Mouse (Mus musculus): ENCODE measurements around the gene Fam240b. TPM values are rescaled to one million over a fixed set of nuclear protein-coding genes. Genes with fewer than 3 reads are reported as not detected.

Fam240b gene
- polyA plus RNA-seq (2015; fragmentation: Nextera tagmentation; extraction: Ambion mirVana) = not detected in 2 replicates

GRCm38 (mm10) chr13:64497692-64498091 is at the start of gene Fam240b:
Gene Fam240b, minus strand, starts transcription at chr13:64497792.
- ATAC-seq = no peak
- Histone ChIP-seq H3K27me3 (no peaks in the 10 kb centered on the region), H3K9me3 (no peaks in the 10 kb centered on the region), H3K9ac (replicated peaks) (no peak within 1 kb of the TSS), H3K4me3 (replicated peaks) (no peak within 1 kb of the TSS), H3K4me1 (replicated peaks) (no peaks in the 10 kb centered on the region), H3K36me3 (no peaks in the 10 kb centered on the region), H3K27ac (no peak within 1 kb of the TSS), H3K4me2 (replicated peaks) (no peak within 1 kb of the TSS)
- WGBS = 85% methylated on average over 6 of the region's 6 CpGs

- no peak overlapping the region for H3K4me2 ChIP-seq (replicated peaks)
- no peaks in the 10 kb centered on the region for H3K27me3 ChIP-seq
- peaks cover 8% of the 10 kb centered on the region; the same call in 1 of the 2 replicates for H3K4me1 ChIP-seq (replicated peaks)
- ATAC-seq = no peak; the same call in 1 of the 2 replicates
- 66% methylated on average over 5 of the region's 5 CpGs for WGBS
- no peak overlapping the region for H3K9ac ChIP-seq (replicated peaks)
- H3K36me3 ChIP-seq = no peaks in the 10 kb centered on the region
- no peaks in the 10 kb centered on the region for H3K9me3 ChIP-seq
- H3K4me3 ChIP-seq (replicated peaks) = no peak overlapping the region
- H3K27ac ChIP-seq = no peak overlapping the region
These were observed 32.5 kb upstream of the Fam240b start for GRCm38 (mm10) chr13:64530139-64530538.

- Histone ChIP-seq H3K27me3 (no peaks in the 10 kb centered on the region), H3K4me3 (replicated peaks) (no peak overlapping the region), H3K9ac (replicated peaks) (no peak overlapping the region), H3K4me2 (replicated peaks) (no peak overlapping the region), H3K27ac (no peak overlapping the region), H3K9me3 (no peaks in the 10 kb centered on the region), H3K4me1 (replicated peaks) (peaks cover 8% of the 10 kb centered on the region; the same call in 1 of the 2 replicates), H3K36me3 (no peaks in the 10 kb centered on the region)
- 71% methylated on average over 15 of the region's 15 CpGs for WGBS
- peak; percentile 83 for ATAC-seq
These were observed 29.1 kb upstream of the Fam240b start for GRCm38 (mm10) chr13:64526515-64527285.

GRCm38 (mm10) chr13:64514247-64514646 is 16.7 kb upstream of the Fam240b start:
- no peak overlapping the region for H3K4me2 ChIP-seq (replicated peaks)
- no peaks in the 10 kb centered on the region for H3K36me3 ChIP-seq
- no peak overlapping the region for H3K9ac ChIP-seq (replicated peaks)
- no peak overlapping the region for H3K4me3 ChIP-seq (replicated peaks)
- H3K27ac ChIP-seq = no peak overlapping the region
- H3K9me3 ChIP-seq = peaks cover 5% of the 10 kb centered on the region; the same call in 1 of the 2 replicates
- WGBS = 88% methylated on average over 2 of the region's 2 CpGs
- H3K27me3 ChIP-seq = no peaks in the 10 kb centered on the region
- ATAC-seq = no peak
- H3K4me1 ChIP-seq (replicated peaks) = no peaks in the 10 kb centered on the region

GRCm38 (mm10) chr13:64511616-64512015 is 14.0 kb upstream of the Fam240b start:
- Histone ChIP-seq H3K27ac (no peak overlapping the region), H3K36me3 (no peaks in the 10 kb centered on the region), H3K4me3 (replicated peaks) (no peak overlapping the region), H3K9me3 (peaks cover 5% of the 10 kb centered on the region; the same call in 1 of the 2 replicates), H3K4me1 (replicated peaks) (no peaks in the 10 kb centered on the region), H3K27me3 (no peaks in the 10 kb centered on the region), H3K9ac (replicated peaks) (no peak overlapping the region), H3K4me2 (replicated peaks) (no peak overlapping the region)
- no peak for ATAC-seq

GRCm38 (mm10) chr13:64507361-64507760 is 9.8 kb upstream of the Fam240b start:
- no peak for ATAC-seq
- peaks cover 5% of the 10 kb centered on the region; the same call in 1 of the 2 replicates for H3K9me3 ChIP-seq
- H3K27me3 ChIP-seq = no peaks in the 10 kb centered on the region
- H3K4me2 ChIP-seq (replicated peaks) = no peak overlapping the region
- no peak overlapping the region for H3K4me3 ChIP-seq (replicated peaks)
- H3K4me1 ChIP-seq (replicated peaks) = no peaks in the 10 kb centered on the region
- H3K9ac ChIP-seq (replicated peaks) = no peak overlapping the region
- no peaks in the 10 kb centered on the region for H3K36me3 ChIP-seq
- no peak overlapping the region for H3K27ac ChIP-seq

GRCm38 (mm10) chr13:64502833-64503232 is 5.2 kb upstream of the Fam240b start:
- H3K9ac ChIP-seq (replicated peaks) = no peak overlapping the region
- H3K4me3 ChIP-seq (replicated peaks) = no peak overlapping the region
- ATAC-seq = no peak
- no peak overlapping the region for H3K27ac ChIP-seq
- H3K9me3 ChIP-seq = no peaks in the 10 kb centered on the region
- no peaks in the 10 kb centered on the region for H3K27me3 ChIP-seq
- no peak overlapping the region for H3K4me2 ChIP-seq (replicated peaks)
- no peaks in the 10 kb centered on the region for H3K4me1 ChIP-seq (replicated peaks)
- 88% methylated on average over 3 of the region's 3 CpGs for WGBS
- no peaks in the 10 kb centered on the region for H3K36me3 ChIP-seq

- Histone ChIP-seq H3K4me3 (replicated peaks) (no peak overlapping the region), H3K4me2 (replicated peaks) (no peak overlapping the region), H3K27ac (no peak overlapping the region), H3K36me3 (no peaks in the 10 kb centered on the region), H3K27me3 (no peaks in the 10 kb centered on the region), H3K9me3 (no peaks in the 10 kb centered on the region), H3K9ac (replicated peaks) (no peak overlapping the region), H3K4me1 (replicated peaks) (no peaks in the 10 kb centered on the region)
- 72% methylated on average over 5 of the region's 5 CpGs for WGBS
- no peak for ATAC-seq
These were observed 4.0 kb downstream of the Fam240b start for GRCm38 (mm10) chr13:64493586-64493985.

GRCm38 (mm10) chr13:64489886-64490285 is 7.7 kb downstream of the Fam240b start:
- H3K4me1 ChIP-seq (replicated peaks) = no peaks in the 10 kb centered on the region
- H3K9me3 ChIP-seq = no peaks in the 10 kb centered on the region
- whole genome bisulfite sequencing = 82% methylated on average over 6 of the region's 6 CpGs
- ATAC-seq = no peak
- no peaks in the 10 kb centered on the region for H3K27me3 ChIP-seq
- H3K27ac ChIP-seq = no peak overlapping the region
- no peak overlapping the region for H3K4me2 ChIP-seq (replicated peaks)
- no peaks in the 10 kb centered on the region for H3K36me3 ChIP-seq
- no peak overlapping the region for H3K4me3 ChIP-seq (replicated peaks)
- H3K9ac ChIP-seq (replicated peaks) = no peak overlapping the region

GRCm38 (mm10) chr13:64479960-64480359 is 17.6 kb downstream of the Fam240b start:
- 86% methylated on average over 3 of the region's 3 CpGs for WGBS
- Histone ChIP-seq H3K4me3 (replicated peaks) (no peak overlapping the region), H3K27ac (no peak overlapping the region), H3K27me3 (no peaks in the 10 kb centered on the region), H3K4me2 (replicated peaks) (no peak overlapping the region), H3K4me1 (replicated peaks) (no peaks in the 10 kb centered on the region), H3K9ac (replicated peaks) (no peak overlapping the region), H3K9me3 (no peaks in the 10 kb centered on the region), H3K36me3 (no peaks in the 10 kb centered on the region)
- ATAC-seq = no peak

- H3K27ac ChIP-seq = no peak overlapping the region
- H3K36me3 ChIP-seq = no peaks in the 10 kb centered on the region
- H3K4me2 ChIP-seq (replicated peaks) = no peak overlapping the region
- no peak overlapping the region for H3K9ac ChIP-seq (replicated peaks)
- H3K27me3 ChIP-seq = no peaks in the 10 kb centered on the region
- H3K9me3 ChIP-seq = no peaks in the 10 kb centered on the region
- no peak for ATAC-seq
- H3K4me1 ChIP-seq (replicated peaks) = no peaks in the 10 kb centered on the region
- H3K4me3 ChIP-seq (replicated peaks) = no peak overlapping the region
- 79% methylated on average over 4 of the region's 4 CpGs for WGBS
These were observed 19.6 kb downstream of the Fam240b start for GRCm38 (mm10) chr13:64477968-64478367.

GRCm38 (mm10) chr13:64467886-64468285 is 29.7 kb downstream of the Fam240b start:
- H3K27ac ChIP-seq = no peak overlapping the region
- H3K4me3 ChIP-seq (replicated peaks) = no peak overlapping the region
- H3K9ac ChIP-seq (replicated peaks) = no peak overlapping the region
- H3K27me3 ChIP-seq = no peaks in the 10 kb centered on the region
- no peaks in the 10 kb centered on the region for H3K36me3 ChIP-seq
- no peak overlapping the region for H3K4me2 ChIP-seq (replicated peaks)
- no peak for ATAC-seq
- no peaks in the 10 kb centered on the region for H3K9me3 ChIP-seq
- WGBS = 73% methylated on average over 6 of the region's 6 CpGs
- no peaks in the 10 kb centered on the region for H3K4me1 ChIP-seq (replicated peaks)

- no peak overlapping the region for H3K4me3 ChIP-seq (replicated peaks)
- no peaks in the 10 kb centered on the region for H3K9me3 ChIP-seq
- no peaks in the 10 kb centered on the region for H3K4me1 ChIP-seq (replicated peaks)
- no peak overlapping the region for H3K9ac ChIP-seq (replicated peaks)
- H3K36me3 ChIP-seq = no peaks in the 10 kb centered on the region
- no peak for ATAC-seq
- WGBS = 69% methylated on average over 9 of the region's 9 CpGs
- no peak overlapping the region for H3K27ac ChIP-seq
- no peak overlapping the region for H3K4me2 ChIP-seq (replicated peaks)
- H3K27me3 ChIP-seq = no peaks in the 10 kb centered on the region
These were observed 32.4 kb downstream of the Fam240b start for GRCm38 (mm10) chr13:64465166-64465565.
